Mouse (Mus musculus) midbrain, embryonic 13.5 days (tissue): ENCODE data around the gene Slc25a25. TPM values are rescaled to one million over a fixed set of nuclear protein-coding genes. Genes with fewer than 3 reads are reported as not detected.

ENCODE experiments used
- ATAC-seq: fragments of 200-750 bp; cut with Nextera tagmentation; 2 replicates; pipeline ENCODE4 v1.8.0; 2017; ENCODE audit warnings: mild to moderate bottlenecking, moderate TSS enrichment, moderate library complexity
- H3K27ac ChIP-seq: fragments of 300-500 bp; sonication (generic); 2 replicates; pipeline ENCODE4 v1.5.1; 2015; ENCODE audit warnings: inconsistent platforms, mild to moderate bottlenecking, moderate library complexity
- H3K27me3 ChIP-seq: fragments of 300-500 bp; sonication (generic); 2 replicates; pipeline ENCODE4 v1.6.1; 2015; ENCODE audit warnings: mild to moderate bottlenecking, inconsistent platforms
- H3K36me3 ChIP-seq: fragments of 300-500 bp; sonication (generic); 2 replicates; pipeline ENCODE4 v1.6.1; 2015; ENCODE audit warnings: mild to moderate bottlenecking, inconsistent platforms
- H3K4me1 ChIP-seq: fragments of 300-500 bp; sonication (generic); replicated peaks from 2 replicates; pipeline ENCODE4 v1.6.1; 2015; ENCODE audit warnings: inconsistent platforms
- H3K4me2 ChIP-seq: fragments of 300-500 bp; sonication (generic); replicated peaks from 2 replicates; pipeline ENCODE4 v1.6.1; 2015; ENCODE audit warnings: moderate library complexity, mild to moderate bottlenecking, inconsistent platforms
- H3K4me3 ChIP-seq: fragments of 300-500 bp; sonication (generic); replicated peaks from 2 replicates; pipeline ENCODE4 v1.5.1; 2015; ENCODE audit warnings: mild to moderate bottlenecking, inconsistent platforms
- H3K9ac ChIP-seq: fragments of 300-500 bp; sonication (generic); replicated peaks from 2 replicates; pipeline ENCODE4 v1.6.1; 2015; ENCODE audit warnings: mild to moderate bottlenecking, inconsistent platforms
- H3K9me3 ChIP-seq: fragments of 300-500 bp; sonication (generic); 2 replicates; pipeline ENCODE4 v1.6.1; 2016; ENCODE audit warnings: mild to moderate bottlenecking, inconsistent platforms
- WGBS: fragments of 180-500 bp; shearing (Covaris S2); methylation state at CpG from one replicate; pipeline ENCODE4 v1.1.7; 2015; 5-methylcytosine and 5-hydroxymethylcytosine counted together
- polyA plus RNA-seq: library from polyadenylated mRNA; unstranded; fragments of >200 nt; fragmentation: Nextera tagmentation; extraction: Ambion mirVana; gene quantifications from 2 replicates; pipeline ENCODE4 v1.2.1, GENCODE M21; 2015

Slc25a25 gene
- polyA plus RNA-seq, 1 experiment from 2014 or later, result 45.4 TPM

- Histone ChIP-seq H3K4me1 (peaks cover 33% of the 10 kb centered on the region), H3K36me3 (peaks cover 16% of the 10 kb centered on the region), H3K4me2 (no peak overlapping the region), H3K27ac (no peak overlapping the region), H3K4me3 (no peak overlapping the region), H3K9me3 (no peaks in the 10 kb centered on the region), H3K27me3 (no peaks in the 10 kb centered on the region), H3K9ac (no peak overlapping the region)
- no peak for ATAC-seq
- 86% methylated on average over 10 of the region's 10 CpGs for WGBS
Observed at GRCm38 (mm10) chr2:32454633-32455032, 3.4 kb upstream of the Slc25a25 start.

DNA sequence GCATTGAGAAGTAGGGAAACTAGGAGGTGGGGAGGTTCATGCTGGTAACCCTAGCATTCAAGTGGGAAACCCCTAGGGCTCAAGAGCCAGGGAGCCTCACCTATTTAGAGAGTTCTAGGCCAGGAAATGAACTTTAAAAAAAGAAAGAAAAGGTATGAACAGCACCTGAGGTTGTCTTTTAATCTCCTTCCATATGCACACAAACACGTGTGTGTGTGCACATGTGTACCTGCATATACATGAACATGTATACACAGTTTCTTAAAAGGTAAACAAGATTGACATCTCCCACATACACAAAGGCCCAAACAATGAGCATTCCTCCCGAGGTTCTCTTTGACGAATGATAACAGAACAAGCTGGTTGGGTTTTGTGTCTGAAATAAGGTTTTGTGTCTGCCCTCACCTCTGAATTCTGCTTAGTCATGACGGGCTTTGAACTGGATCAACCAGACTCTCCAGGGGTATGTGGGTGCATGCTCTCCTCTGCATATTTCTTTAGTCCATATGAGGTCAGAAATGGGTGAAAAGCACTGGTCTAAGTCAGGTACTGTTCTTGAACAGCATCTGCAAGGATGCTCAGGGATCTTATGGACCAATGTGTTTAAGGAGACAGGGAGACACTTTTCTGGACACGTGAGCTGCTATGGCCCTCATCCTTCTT is 2.5 kb upstream of the Slc25a25 start:
- Histone ChIP-seq H3K4me1 (peaks cover 37% of the 10 kb centered on the region), H3K36me3 (peaks cover 16% of the 10 kb centered on the region), H3K4me3 (no peak overlapping the region), H3K9me3 (no peaks in the 10 kb centered on the region), H3K27me3 (no peaks in the 10 kb centered on the region), H3K27ac (no peak overlapping the region), H3K4me2 (no peak overlapping the region), H3K9ac (no peak overlapping the region)
- no peak for ATAC-seq
- 90% methylated on average over 5 of the region's 5 CpGs for WGBS

DNA sequence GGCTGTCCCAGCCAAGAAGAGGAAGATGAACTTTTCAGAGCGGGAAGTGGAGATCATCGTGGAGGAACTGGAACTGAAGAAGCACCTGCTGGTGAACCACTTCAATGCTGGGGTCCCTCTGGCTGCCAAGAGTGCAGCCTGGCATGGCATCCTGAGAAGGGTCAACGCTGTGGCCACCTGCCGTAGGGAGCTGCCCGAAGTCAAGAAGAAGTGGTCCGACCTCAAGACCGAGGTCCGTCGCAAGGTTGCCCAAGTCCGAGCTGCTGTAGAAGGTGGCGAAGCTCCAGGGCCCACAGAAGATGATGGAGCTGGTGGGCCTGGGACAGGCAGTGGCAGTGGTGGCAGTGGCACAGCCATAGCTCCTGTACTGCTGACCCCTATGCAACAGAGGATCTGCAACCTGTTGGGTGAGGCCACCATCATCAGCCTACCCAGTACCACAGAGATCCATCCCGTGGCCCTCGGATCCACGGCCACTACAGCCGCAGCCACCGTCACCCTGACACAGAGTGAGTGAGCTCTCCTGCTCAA is 1.3 kb upstream of the Slc25a25 start:
- WGBS, result 92% methylated on average over 16 of the region's 16 CpGs
- H3K27ac ChIP-seq, result peak overlapping the region; percentile 61; the same call in 1 of the 2 replicates
- peak overlapping the region; percentile 26 for H3K4me3 ChIP-seq
- H3K9ac ChIP-seq, result no peak overlapping the region
- no peaks in the 10 kb centered on the region for H3K9me3 ChIP-seq
- H3K4me2 ChIP-seq, result peak overlapping the region; percentile 46
- H3K27me3 ChIP-seq, result no peaks in the 10 kb centered on the region
- ATAC-seq, result peak; percentile 3
- H3K4me1 ChIP-seq, result peaks cover 39% of the 10 kb centered on the region
- peaks cover 16% of the 10 kb centered on the region for H3K36me3 ChIP-seq

DNA sequence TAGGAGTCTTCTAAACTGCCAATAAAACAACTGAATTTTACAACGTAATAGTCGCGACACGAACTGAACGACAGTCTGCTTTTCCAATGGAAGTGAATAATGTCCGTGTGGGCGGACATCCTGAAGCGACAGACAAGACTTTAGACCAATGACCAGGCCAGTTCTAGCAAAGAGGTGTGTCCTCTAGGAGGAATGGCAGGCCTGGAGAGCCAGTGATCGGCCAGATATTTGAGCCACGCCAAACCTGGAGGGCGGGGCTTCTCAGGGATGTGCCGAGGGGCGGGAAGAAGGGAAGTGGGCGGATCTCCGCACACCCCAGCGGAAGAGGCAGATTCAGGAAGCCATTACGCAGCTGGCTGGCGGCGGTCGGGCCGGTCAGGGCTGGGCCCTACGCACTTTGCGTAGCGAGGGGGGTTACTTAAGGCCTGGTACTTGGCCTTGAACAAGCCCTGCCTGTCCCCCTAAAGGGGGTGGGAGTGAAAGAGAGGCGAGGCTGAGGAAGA is 676 bp upstream of the Slc25a25 start:
- H3K36me3 ChIP-seq, result peaks cover 16% of the 10 kb centered on the region
- peak overlapping the region; percentile 78 for H3K4me2 ChIP-seq
- peak overlapping the region; percentile 94 for H3K27ac ChIP-seq
- no peaks in the 10 kb centered on the region for H3K27me3 ChIP-seq
- peaks cover 44% of the 10 kb centered on the region for H3K4me1 ChIP-seq
- H3K4me3 ChIP-seq, result peak overlapping the region; percentile 79
- H3K9me3 ChIP-seq, result no peaks in the 10 kb centered on the region
- 1% methylated on average over 25 of the region's 25 CpGs for WGBS
- peak overlapping the region; percentile 85 for H3K9ac ChIP-seq
- ATAC-seq, result peak; percentile 97

DNA sequence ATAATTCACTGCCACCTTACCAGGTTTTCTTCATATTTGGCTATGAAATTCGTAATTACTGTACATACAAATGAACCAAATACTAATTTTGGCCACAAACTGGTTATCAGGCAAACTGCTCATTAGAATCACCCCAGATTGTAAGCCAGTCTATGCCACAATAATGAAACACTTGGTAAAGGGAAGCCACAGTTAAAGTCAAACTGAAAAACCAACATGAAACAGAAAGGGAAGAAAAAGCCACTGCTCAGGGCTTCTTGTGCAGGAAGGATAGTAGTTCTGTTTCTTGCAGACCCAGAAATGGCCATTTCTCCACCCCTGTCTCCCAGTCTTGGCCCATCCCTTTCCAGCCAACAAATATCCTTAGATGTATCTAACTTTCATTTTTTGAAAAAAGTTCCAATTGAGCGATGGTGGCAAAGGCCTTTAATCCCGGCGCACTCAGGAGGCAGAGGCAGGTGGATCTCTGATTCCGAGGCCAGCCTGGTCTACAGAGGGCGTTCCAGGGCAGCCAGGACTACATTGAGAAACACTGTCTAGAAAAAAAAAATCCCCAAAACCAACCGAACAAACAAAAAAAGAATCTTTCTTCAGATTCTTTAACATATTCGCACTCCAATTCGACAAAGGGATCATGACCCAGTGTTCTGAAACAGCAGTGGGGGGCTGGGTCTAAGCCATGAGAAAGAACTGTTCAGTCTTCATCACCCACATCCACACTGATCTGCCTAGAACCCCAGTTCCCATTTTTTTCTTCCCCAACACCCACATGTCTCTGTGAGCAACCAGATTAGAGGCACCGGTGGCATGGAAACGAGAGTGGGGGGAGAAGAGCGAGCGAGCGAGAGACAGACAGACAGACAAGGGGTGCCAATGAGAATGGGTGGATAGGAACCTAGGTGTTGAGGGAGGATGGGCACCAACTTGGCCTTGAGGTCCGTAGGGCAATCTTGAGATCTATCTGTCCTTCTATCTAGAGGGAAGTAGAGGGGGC is 1.2 kb downstream of the Slc25a25 start, which contains the start of gene Naif1:
TSS of gene Naif1 (plus strand) at position 697 of the 994 bp plus-strand sequence.
- ATAC-seq, result no peak
- Histone ChIP-seq H3K4me3 (peak within 1 kb of the TSS; percentile 79), H3K9me3 (no peaks in the 10 kb centered on the region), H3K27me3 (no peaks in the 10 kb centered on the region), H3K36me3 (peaks cover 5% of the 10 kb centered on the region), H3K4me2 (peak within 1 kb of the TSS; percentile 78), H3K27ac (peak within 1 kb of the TSS; percentile 94), H3K4me1 (peaks cover 48% of the 10 kb centered on the region), H3K9ac (peak within 1 kb of the TSS; percentile 85)
- WGBS, result 77% methylated on average over 15 of the region's 15 CpGs

DNA sequence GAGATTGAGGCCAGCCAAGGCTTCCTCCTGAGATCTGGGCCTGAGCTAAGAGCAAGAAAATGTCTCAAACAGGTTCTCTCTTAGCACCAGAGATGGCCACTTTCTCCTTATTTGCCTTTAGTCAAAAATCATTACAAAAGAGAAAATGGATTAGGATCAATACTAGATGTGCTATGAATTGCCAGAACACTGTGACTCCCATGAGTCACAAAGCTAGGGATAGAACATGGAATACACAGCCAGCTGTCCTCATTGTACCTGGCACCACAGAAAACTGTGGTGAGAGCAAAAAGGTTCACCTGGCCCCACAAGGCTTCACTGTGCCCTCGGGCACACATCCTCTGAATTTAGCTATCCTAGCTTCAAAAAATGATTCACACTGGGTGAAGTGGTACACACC is 2.8 kb downstream of the Slc25a25 start:
- peaks cover 40% of the 10 kb centered on the region for H3K4me1 ChIP-seq
- 91% methylated on average over 1 of the region's 1 CpGs for WGBS
- H3K27ac ChIP-seq, result no peak overlapping the region
- no peaks in the 10 kb centered on the region for H3K27me3 ChIP-seq
- H3K9ac ChIP-seq, result no peak overlapping the region
- H3K36me3 ChIP-seq, result 0 out of 2 replicates have a peak, but pooled peaks cover 7% of the 10 kb centered on the region
- no peak overlapping the region for H3K4me3 ChIP-seq
- no peak overlapping the region for H3K4me2 ChIP-seq
- no peaks in the 10 kb centered on the region for H3K9me3 ChIP-seq
- no peak for ATAC-seq

DNA sequence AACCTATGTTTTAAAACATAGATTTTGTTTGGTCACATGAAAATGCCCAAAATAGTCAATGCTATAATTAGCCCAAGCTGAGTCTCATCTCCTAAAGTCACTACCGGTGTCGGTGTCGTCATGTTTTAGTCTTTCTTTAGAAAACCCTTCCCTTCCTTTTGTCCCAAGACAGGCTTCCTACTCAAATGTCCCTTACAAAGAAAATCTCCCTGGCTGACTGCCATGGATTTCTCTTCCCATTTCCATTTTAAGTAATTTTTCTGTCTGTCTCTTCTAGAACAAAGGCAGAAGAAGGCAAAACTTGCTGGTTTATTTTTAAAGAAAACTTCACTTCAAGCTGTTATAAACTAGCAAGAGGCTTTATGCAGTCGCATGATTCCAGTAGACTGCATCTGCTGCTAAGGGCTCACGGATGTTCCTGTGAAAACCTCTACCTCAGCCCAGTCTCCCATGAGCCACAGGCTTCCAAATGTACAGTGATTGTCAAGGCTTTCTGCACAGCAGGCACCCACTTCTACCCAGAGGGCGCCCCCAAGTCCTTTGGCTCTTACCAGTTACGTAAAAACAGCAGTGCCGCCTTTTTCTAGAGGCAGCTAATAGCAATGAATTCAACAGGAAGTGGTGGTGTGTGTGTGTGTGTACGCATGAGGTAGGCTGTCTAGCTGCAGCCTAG is 3.8 kb downstream of the Slc25a25 start:
- no peak overlapping the region for H3K4me3 ChIP-seq
- peak overlapping the region; percentile 2; the same call in 1 of the 2 replicates for H3K27ac ChIP-seq
- WGBS, result 75% methylated on average over 9 of the region's 9 CpGs
- H3K4me2 ChIP-seq, result no peak overlapping the region
- H3K9me3 ChIP-seq, result no peaks in the 10 kb centered on the region
- no peaks in the 10 kb centered on the region for H3K27me3 ChIP-seq
- H3K36me3 ChIP-seq, result 0 out of 2 replicates have a peak, but pooled peaks cover 7% of the 10 kb centered on the region
- ATAC-seq, result no peak
- H3K9ac ChIP-seq, result no peak overlapping the region; the same call in 1 of the 2 replicates
- peaks cover 30% of the 10 kb centered on the region for H3K4me1 ChIP-seq

GRCm38 (mm10) chr2:32445535-32445934 is 5.7 kb downstream of the Slc25a25 start:
- H3K4me3 ChIP-seq, result no peak overlapping the region
- no peaks in the 10 kb centered on the region for H3K27me3 ChIP-seq
- WGBS, result 84% methylated on average over 1 of the region's 1 CpGs
- 0 out of 2 replicates have a peak, but pooled peaks cover 7% of the 10 kb centered on the region for H3K36me3 ChIP-seq
- H3K4me2 ChIP-seq, result no peak overlapping the region
- H3K9me3 ChIP-seq, result no peaks in the 10 kb centered on the region
- H3K27ac ChIP-seq, result no peak overlapping the region
- H3K4me1 ChIP-seq, result peaks cover 28% of the 10 kb centered on the region
- H3K9ac ChIP-seq, result no peak overlapping the region
- no peak for ATAC-seq

GRCm38 (mm10) chr2:32441550-32441949 is 9.7 kb downstream of the Slc25a25 start:
- H3K4me2 ChIP-seq, result no peak overlapping the region
- no peak overlapping the region for H3K9ac ChIP-seq
- 96% methylated on average over 2 of the region's 2 CpGs for WGBS
- no peak overlapping the region for H3K27ac ChIP-seq
- 0 out of 2 replicates have a peak, but pooled peaks cover 7% of the 10 kb centered on the region for H3K36me3 ChIP-seq
- H3K9me3 ChIP-seq, result no peaks in the 10 kb centered on the region
- no peaks in the 10 kb centered on the region for H3K27me3 ChIP-seq
- H3K4me3 ChIP-seq, result no peak overlapping the region
- ATAC-seq, result no peak
- peaks cover 28% of the 10 kb centered on the region for H3K4me1 ChIP-seq

DNA sequence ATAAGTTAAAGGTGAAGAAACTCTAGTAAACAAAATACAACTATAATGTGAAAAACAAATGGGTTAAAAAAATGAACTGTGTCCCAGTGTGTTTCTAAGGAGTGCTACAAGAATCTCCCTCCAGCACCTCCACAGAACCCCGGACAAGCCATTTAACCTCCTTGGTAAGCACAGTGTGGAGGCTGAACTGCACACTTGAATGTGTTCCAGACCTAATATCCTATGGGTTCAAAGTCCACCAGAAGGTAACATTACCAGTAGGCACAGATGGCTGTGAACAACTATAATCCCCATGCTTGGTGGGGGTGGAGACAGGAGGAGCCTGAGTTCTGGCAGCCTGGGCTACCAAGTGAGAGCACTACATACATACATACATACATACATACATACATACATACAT is 10.6 kb downstream of the Slc25a25 start:
- WGBS, result 94% methylated on average over 1 of the region's 1 CpGs

DNA sequence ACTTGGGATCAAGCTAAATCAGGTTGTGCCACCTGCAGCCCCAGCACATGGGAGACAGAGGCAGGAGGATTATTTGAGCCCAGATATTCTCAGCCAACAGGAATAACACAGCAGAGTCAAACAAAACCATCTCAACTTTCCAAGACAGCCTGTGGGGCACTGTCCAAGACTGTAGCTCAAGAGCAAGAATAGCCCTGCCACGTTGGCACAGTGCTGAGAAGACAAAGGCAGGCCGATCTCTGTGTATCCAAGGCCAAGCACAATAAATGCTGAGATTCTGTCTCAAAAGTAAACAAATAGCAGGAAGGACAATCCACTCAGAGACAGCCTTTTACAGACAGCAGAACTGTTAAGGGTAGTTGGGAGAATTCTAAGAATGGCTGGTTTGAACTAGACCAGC is 11.1 kb downstream of the Slc25a25 start:
- no peak overlapping the region for H3K9ac ChIP-seq
- no peak overlapping the region for H3K4me3 ChIP-seq
- peaks cover 37% of the 10 kb centered on the region for H3K4me1 ChIP-seq
- H3K9me3 ChIP-seq, result no peaks in the 10 kb centered on the region
- H3K27ac ChIP-seq, result no peak overlapping the region; the same call in 1 of the 2 replicates
- 0 out of 2 replicates have a peak, but pooled peaks cover 7% of the 10 kb centered on the region for H3K36me3 ChIP-seq
- ATAC-seq, result no peak
- WGBS, result 54% methylated on average over 2 of the region's 2 CpGs
- H3K27me3 ChIP-seq, result no peaks in the 10 kb centered on the region
- H3K4me2 ChIP-seq, result no peak overlapping the region

More for the DNA sequence above, 10.6 kb downstream of the Slc25a25 start:
- Histone ChIP-seq H3K36me3 (0 out of 2 replicates have a peak, but pooled peaks cover 7% of the 10 kb centered on the region), H3K4me3 (no peak overlapping the region), H3K4me1 (peaks cover 37% of the 10 kb centered on the region), H3K9me3 (no peaks in the 10 kb centered on the region), H3K9ac (no peak overlapping the region), H3K4me2 (no peak overlapping the region), H3K27ac (0 out of 2 replicates have a peak overlapping the region, but pooled peaks have one; percentile 19), H3K27me3 (no peaks in the 10 kb centered on the region)
- no peak for ATAC-seq
